Mouse (Mus musculus) forebrain, embryonic 16.5 days (tissue): ENCODE measurements around the gene Klkb1. TPM values are rescaled to one million over a fixed set of nuclear protein-coding genes. Genes with fewer than 3 reads are reported as not detected.

Source experiments
- ATAC-seq: fragments of 200-750 bp; cut with Nextera tagmentation; 2 replicates; pipeline ENCODE4 v1.8.0; 2017; ENCODE audit warnings: mild to moderate bottlenecking, moderate library complexity
- H3K27ac ChIP-seq: fragments of 300-500 bp; sonication (generic); 2 replicates; pipeline ENCODE4 v1.5.1; 2014; ENCODE audit warnings: low read length, control low read depth
- H3K27me3 ChIP-seq: fragments of 300-500 bp; sonication (generic); replicated peaks from 2 replicates; pipeline ENCODE4 v1.6.1; 2014; ENCODE audit warnings: low read length; ENCODE audit not compliant: control insufficient read depth, insufficient read depth
- H3K36me3 ChIP-seq: fragments of 300-500 bp; sonication (generic); 2 replicates; pipeline ENCODE4 v1.6.1; 2014; ENCODE audit not compliant: control insufficient read depth, insufficient read depth
- H3K4me1 ChIP-seq: fragments of 300-500 bp; sonication (generic); replicated peaks from 2 replicates; pipeline ENCODE4 v1.6.1; 2014; ENCODE audit warnings: low read length; ENCODE audit not compliant: control insufficient read depth, insufficient read depth
- H3K4me2 ChIP-seq: fragments of 300-500 bp; sonication (generic); 2 replicates; pipeline ENCODE4 v1.6.1; 2014; ENCODE audit warnings: mild to moderate bottlenecking, low read length, control low read depth
- H3K4me3 ChIP-seq: fragments of 300-500 bp; sonication (generic); replicated peaks from 2 replicates; pipeline ENCODE4 v1.5.1; 2014; ENCODE audit warnings: mild to moderate bottlenecking, low read length, control low read depth
- H3K9ac ChIP-seq: fragments of 300-500 bp; sonication (generic); replicated peaks from 2 replicates; pipeline ENCODE4 v1.6.1; 2014; ENCODE audit warnings: low read depth, low read length, control low read depth
- H3K9me3 ChIP-seq: fragments of 300-500 bp; sonication (generic); 2 replicates; pipeline ENCODE4 v1.6.1; 2016; ENCODE audit warnings: low read length; ENCODE audit not compliant: control insufficient read depth
- WGBS: fragments of 180-500 bp; shearing (Covaris S2); extraction: QIAGEN DNeasy Blood & Tissue Kit; methylation state at CpG from one replicate; pipeline ENCODE4 v1.1.7; 2014; 5-methylcytosine and 5-hydroxymethylcytosine counted together
- polyA plus RNA-seq: library from polyadenylated mRNA; unstranded; fragments of >200 nt; fragmentation: Nextera tagmentation; extraction: Ambion mirVana; gene quantifications from 2 replicates; pipeline ENCODE4 v1.2.1, GENCODE M21; 2015

Klkb1 gene
- polyA plus RNA-seq, 1 experiment from 2014 or later = not detected

- 76% methylated on average over 8 of the region's 8 CpGs for WGBS
- Histone ChIP-seq H3K36me3 (no peaks in the 10 kb centered on the region), H3K4me3 (no peak overlapping the region), H3K4me1 (no peaks in the 10 kb centered on the region), H3K9ac (no peak overlapping the region), H3K9me3 (no peaks in the 10 kb centered on the region), H3K27ac (no peak overlapping the region), H3K4me2 (no peak overlapping the region), H3K27me3 (no peaks in the 10 kb centered on the region)
- no peak for ATAC-seq
Observed at GRCm38 (mm10) chr8:45281630-45282029, 13.0 kb downstream of the Klkb1 start.

- Histone ChIP-seq H3K4me1 (no peaks in the 10 kb centered on the region), H3K27ac (no peak overlapping the region), H3K4me2 (no peak overlapping the region), H3K9me3 (no peaks in the 10 kb centered on the region), H3K36me3 (no peaks in the 10 kb centered on the region), H3K9ac (no peak overlapping the region), H3K4me3 (no peak overlapping the region), H3K27me3 (no peaks in the 10 kb centered on the region)
- 79% methylated on average over 3 of the region's 3 CpGs for WGBS
- no peak for ATAC-seq
Observed at GRCm38 (mm10) chr8:45277453-45277852, 17.2 kb downstream of the Klkb1 start.

GRCm38 (mm10) chr8:45274317-45274716 is 20.3 kb downstream of the Klkb1 start:
- peak; percentile 62; the same call in 1 of the 2 replicates for ATAC-seq
- no peaks in the 10 kb centered on the region for H3K27me3 ChIP-seq
- H3K4me1 ChIP-seq = no peaks in the 10 kb centered on the region
- no peaks in the 10 kb centered on the region for H3K36me3 ChIP-seq
- no peak overlapping the region for H3K27ac ChIP-seq
- WGBS = 72% methylated on average over 4 of the region's 4 CpGs
- H3K4me3 ChIP-seq = no peak overlapping the region
- H3K9ac ChIP-seq = no peak overlapping the region
- H3K9me3 ChIP-seq = no peaks in the 10 kb centered on the region
- no peak overlapping the region for H3K4me2 ChIP-seq

GRCm38 (mm10) chr8:45269056-45269455 is 25.6 kb downstream of the Klkb1 start:
- no peak for ATAC-seq
- no peak overlapping the region for H3K4me3 ChIP-seq
- H3K36me3 ChIP-seq = no peaks in the 10 kb centered on the region
- no peak overlapping the region for H3K4me2 ChIP-seq
- no peaks in the 10 kb centered on the region for H3K27me3 ChIP-seq
- H3K9me3 ChIP-seq = no peaks in the 10 kb centered on the region
- no peak overlapping the region for H3K27ac ChIP-seq
- no peak overlapping the region for H3K9ac ChIP-seq
- no peaks in the 10 kb centered on the region for H3K4me1 ChIP-seq

GRCm38 (mm10) chr8:45268485-45268884 is 26.2 kb downstream of the Klkb1 start:
- H3K9me3 ChIP-seq = no peaks in the 10 kb centered on the region
- H3K4me3 ChIP-seq = no peak overlapping the region
- no peaks in the 10 kb centered on the region for H3K4me1 ChIP-seq
- no peak overlapping the region for H3K4me2 ChIP-seq
- ATAC-seq = no peak
- no peak overlapping the region for H3K27ac ChIP-seq
- H3K36me3 ChIP-seq = no peaks in the 10 kb centered on the region
- no peak overlapping the region for H3K9ac ChIP-seq
- H3K27me3 ChIP-seq = no peaks in the 10 kb centered on the region

GRCm38 (mm10) chr8:45267611-45268391 is 26.9 kb downstream of the Klkb1 start:
- Histone ChIP-seq H3K4me3 (no peak overlapping the region), H3K4me1 (no peaks in the 10 kb centered on the region), H3K27me3 (no peaks in the 10 kb centered on the region), H3K4me2 (no peak overlapping the region), H3K27ac (no peak overlapping the region), H3K36me3 (no peaks in the 10 kb centered on the region), H3K9ac (no peak overlapping the region), H3K9me3 (no peaks in the 10 kb centered on the region)
- 92% methylated on average over 4 of the region's 4 CpGs for WGBS
- no peak for ATAC-seq

- no peak for ATAC-seq
Observed at GRCm38 (mm10) chr8:45266993-45267392, 27.7 kb downstream of the Klkb1 start.

GRCm38 (mm10) chr8:45264918-45265317 is 29.7 kb downstream of the Klkb1 start:
- no peak for ATAC-seq
- Histone ChIP-seq H3K4me1 (no peaks in the 10 kb centered on the region), H3K4me2 (no peak overlapping the region), H3K27me3 (no peaks in the 10 kb centered on the region), H3K36me3 (no peaks in the 10 kb centered on the region), H3K27ac (no peak overlapping the region), H3K4me3 (no peak overlapping the region), H3K9me3 (no peaks in the 10 kb centered on the region), H3K9ac (no peak overlapping the region)
- WGBS = 89% methylated on average over 4 of the region's 4 CpGs

More at GRCm38 (mm10) chr8:45266993-45267392, 27.7 kb downstream of the Klkb1 start:
- Histone ChIP-seq H3K27ac (no peak overlapping the region), H3K36me3 (no peaks in the 10 kb centered on the region), H3K4me3 (no peak overlapping the region), H3K9ac (no peak overlapping the region), H3K27me3 (no peaks in the 10 kb centered on the region), H3K9me3 (no peaks in the 10 kb centered on the region), H3K4me1 (no peaks in the 10 kb centered on the region), H3K4me2 (no peak overlapping the region)
- WGBS = 41% methylated on average over 8 of the region's 8 CpGs

- H3K4me1 ChIP-seq = no peaks in the 10 kb centered on the region
- ATAC-seq = no peak
- no peak overlapping the region for H3K27ac ChIP-seq
- H3K9ac ChIP-seq = no peak overlapping the region
- no peak overlapping the region for H3K4me2 ChIP-seq
- H3K4me3 ChIP-seq = no peak overlapping the region
- no peaks in the 10 kb centered on the region for H3K27me3 ChIP-seq
- 86% methylated on average over 3 of the region's 3 CpGs for WGBS
- H3K9me3 ChIP-seq = no peaks in the 10 kb centered on the region
- no peaks in the 10 kb centered on the region for H3K36me3 ChIP-seq
Observed at GRCm38 (mm10) chr8:45262851-45263250, 31.8 kb downstream of the Klkb1 start.

- no peak within 1 kb of the TSS for H3K4me3 ChIP-seq
- WGBS = 92% methylated on average over 10 of the region's 10 CpGs
- H3K9me3 ChIP-seq = no peaks in the 10 kb centered on the region
- H3K36me3 ChIP-seq = no peaks in the 10 kb centered on the region
- no peaks in the 10 kb centered on the region for H3K4me1 ChIP-seq
- H3K9ac ChIP-seq = no peak within 1 kb of the TSS
- no peak within 1 kb of the TSS for H3K4me2 ChIP-seq
- H3K27me3 ChIP-seq = no peaks in the 10 kb centered on the region
- ATAC-seq = no peak
- no peak within 1 kb of the TSS for H3K27ac ChIP-seq
Observed at GRCm38 (mm10) chr8:45261920-45262319, 32.7 kb downstream of the Klkb1 start, which contains the start of gene F11. TSS of gene F11 (minus strand) at chr8:45262031.
